Mouse (Mus musculus): Measurements from ENCODE around the gene Rbbp9. TPM values are rescaled to one million over a fixed set of nuclear protein-coding genes. Genes with fewer than 3 reads are reported as not detected.

Gene Rbbp9
- total and polyA plus RNA-seq, 3 experiments, result 0.13 to 0.42 (median 0.14) TPM

GRCm38 (mm10) chr2:144555820-144556552 lies 5.3 kb upstream of the Rbbp9 start, which contains the start of gene Sec23b (continued):
- TF ChIP-seq ZKSCAN1 (IDR thresholded peaks at IDR 0.05; ENCODE audit: borderline replicate concordance, low read depth, low read length), result no peak
- peak; percentile 86 for TF ChIP-seq POLR2A (IDR thresholded peaks at IDR 0.05; ENCODE audit: low read depth, low read length)
- peak; percentile 83 for TF ChIP-seq TCF12 (IDR thresholded peaks at IDR 0.05; ENCODE audit: low read depth, low read length)
- no peak; the same call in 1 of the 2 replicates for TF ChIP-seq JUND (conservative IDR thresholded peaks at IDR 0.05; ENCODE audit: low read depth, low read length)
- no peak; the same call in 1 of the 2 replicates for TF ChIP-seq MAFK (IDR thresholded peaks at IDR 0.05; ENCODE audit: insufficient replicate concordance, low read length)
- peak; percentile 67; the same call in 1 of the 2 replicates for TF ChIP-seq MYC (IDR thresholded peaks at IDR 0.05; ENCODE audit: low read depth, low read length)
- TF ChIP-seq IRF4 (IDR thresholded peaks at IDR 0.05; ENCODE audit: low read depth, low read length), result peak; percentile 77
- no peak for TF ChIP-seq POLR2AphosphoS2 (IDR thresholded peaks at IDR 0.05; ENCODE audit: low read depth, low read length)
- TF ChIP-seq MXI1 (IDR thresholded peaks at IDR 0.05; ENCODE audit: low read depth, low read length), result peak; percentile 69

- TF ChIP-seq CTCF (conservative IDR thresholded peaks at IDR 0.05 in 1 of 2, IDR thresholded peaks at IDR 0.05 in 1 of 2; ENCODE audit: low read depth in 2 of 2, low read length in 2 of 2), result 0 out of 4 replicates have a peak, but pooled peaks of 1 of the 2 experiments have one; percentile 4
- TF ChIP-seq NRF1 (IDR thresholded peaks at IDR 0.05; ENCODE audit: low read depth, low read length), result no peak
- no peak for TF ChIP-seq MAZ (IDR thresholded peaks at IDR 0.05; ENCODE audit: low read depth, low read length)
- 0 out of 2 replicates have a peak, but pooled peaks have one; percentile 15 for TF ChIP-seq MAFK (IDR thresholded peaks at IDR 0.05; ENCODE audit: insufficient replicate concordance, low read length)
- no peak for TF ChIP-seq KAT2A (IDR thresholded peaks at IDR 0.05; ENCODE audit: insufficient replicate concordance, low read length)
- TF ChIP-seq ELF1 (IDR thresholded peaks at IDR 0.05; ENCODE audit: low read depth, low read length), result no peak
- TF ChIP-seq TBP (conservative IDR thresholded peaks at IDR 0.05; ENCODE audit: low read depth, low read length), result 0 out of 2 replicates have a peak, but pooled peaks have one; percentile 25
- TF ChIP-seq PAX5 (IDR thresholded peaks at IDR 0.05; ENCODE audit: low read length), result no peak
- no peak for TF ChIP-seq JUND (conservative IDR thresholded peaks at IDR 0.05; ENCODE audit: low read depth, low read length)
- no peak for TF ChIP-seq SMC3 (IDR thresholded peaks at IDR 0.05; ENCODE audit: low read depth, low read length)
- TF ChIP-seq UBTF (IDR thresholded peaks at IDR 0.05; ENCODE audit: low read depth, low read length), result 0 out of 2 replicates have a peak, but pooled peaks have one; percentile 69
- no peak for DNase-seq (ENCODE audit: extremely low read depth)
- no peaks in the 10 kb centered on the region for H3K9me3 ChIP-seq (replicated peaks; ENCODE audit: low read length)
- dilution Hi-C loops (cut with MboI; ENCODE audit: extremely low pct_ligation_motif_present, extremely low pct_unique_long_range_greater_than_20kb, low sequenced_read_pairs), result no loop called here
- peaks cover 28% of the 10 kb centered on the region for H3K79me2 ChIP-seq (replicated peaks; ENCODE audit: control insufficient read depth, extremely low read depth, insufficient read depth, poor library complexity, severe bottlenecking)
- peak overlapping the region; percentile 69 to 88 (median 75) for H3K4me3 ChIP-seq (replicated peaks in 1 of 3; ENCODE audit: low read depth in 2 of 3, low read length in 2 of 3, poor library complexity in 1 of 3)
- peak overlapping the region; percentile 39 for H3K9ac ChIP-seq (ENCODE audit: insufficient read depth, low read depth)
- H3K27ac ChIP-seq (ENCODE audit: insufficient read depth, low read depth), result peak overlapping the region; percentile 75
- H3K36me3 ChIP-seq (replicated peaks in 1 of 2; ENCODE audit: control insufficient read depth in 1 of 2, insufficient read depth in 1 of 2, low read length in 1 of 2), result peaks cover 9 to 21% of the 10 kb centered on the region in 2 experiments
- H3K4me2 ChIP-seq (ENCODE audit: insufficient read depth, low read depth, poor library complexity, severe bottlenecking), result peak overlapping the region; percentile 71; the same call in 1 of the 2 replicates
- peaks cover 8 to 28% of the 10 kb centered on the region in 2 experiments; a peak in 3 of 4 replicates for H3K4me1 ChIP-seq (ENCODE audit: control insufficient read depth in 1 of 2, insufficient read depth in 2 of 2)
- in situ Hi-C loops (cut with MboI; ENCODE audit: low pct_ligation_motif_present, low pct_unique_long_range_greater_than_20kb, low sequenced_read_pairs), result no loop called here
- no peaks in the 10 kb centered on the region for H3K27me3 ChIP-seq (replicated peaks)
These were observed 4.7 kb upstream of the Rbbp9 start for GRCm38 (mm10) chr2:144555286-144555819.
